Mouse (Mus musculus): ENCODE results near the gene Prkcg.
"Not testable (repeated sequence)": the region's sequence is repeated elsewhere in the genome, so short reads cannot be mapped to it uniquely, and the experiment has no call there.

Prkcg gene

DNA sequence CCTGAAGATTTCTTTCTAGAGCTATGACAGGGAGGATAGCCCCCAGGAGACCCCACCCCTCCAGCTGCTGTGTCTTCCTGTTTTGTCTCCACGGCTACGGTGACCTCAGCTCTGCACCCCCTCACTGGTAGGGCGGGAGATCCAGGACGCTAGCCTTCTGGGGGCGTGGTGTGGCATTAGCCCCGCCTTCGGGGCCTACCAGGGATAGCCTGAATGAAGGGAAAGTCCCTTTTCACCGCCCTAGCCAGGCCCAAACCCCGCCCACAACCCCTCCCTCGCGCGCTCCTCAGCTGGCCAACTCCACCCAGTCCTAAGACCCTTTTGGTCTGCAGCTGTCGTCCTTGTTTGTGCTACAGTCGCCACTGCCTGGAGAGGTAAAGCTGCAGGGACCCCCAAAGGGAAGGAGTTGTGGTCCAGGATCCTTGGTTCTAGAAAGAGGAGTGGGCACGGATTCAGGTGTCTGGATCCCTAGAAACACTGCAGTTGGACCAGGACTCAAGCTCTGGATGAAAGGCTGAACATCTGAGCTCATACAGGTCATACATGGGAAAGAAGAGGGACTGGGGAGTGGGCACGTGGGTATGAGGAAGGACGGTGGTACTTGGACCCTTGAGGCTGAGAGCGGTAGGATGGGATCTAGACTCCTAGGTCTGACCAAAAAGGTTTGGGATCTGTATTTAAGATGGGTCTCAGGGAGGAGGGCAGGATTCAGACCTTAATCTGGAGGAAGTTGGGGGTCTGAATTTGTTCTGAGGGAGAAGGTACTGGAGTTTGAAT lies 1.5 kb downstream of the Prkcg start:
- DNase-seq (ENCODE audit: low spot score in 2 of 2), result peak; percentile 93 to 95

DNA sequence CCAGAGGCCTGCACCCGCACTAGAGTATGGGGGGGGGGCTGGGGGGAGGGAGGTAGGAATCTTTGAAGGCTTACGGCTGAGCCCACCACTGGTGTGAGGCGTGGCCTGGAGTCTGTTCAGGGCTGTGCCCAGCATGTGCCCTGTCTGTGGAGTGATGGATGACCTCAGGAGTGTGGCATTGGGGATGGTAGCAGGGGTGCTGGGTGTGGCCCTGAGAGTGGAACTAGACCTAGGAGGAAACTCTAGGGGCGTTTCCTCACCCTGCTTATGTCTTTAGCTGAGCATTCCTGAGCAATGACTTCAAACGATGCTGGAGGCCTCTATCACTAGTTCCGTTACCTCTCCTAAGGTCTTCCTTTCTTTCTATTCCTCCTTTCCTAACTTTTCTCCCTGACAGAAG lies 2.2 kb downstream of the Prkcg start:
- no peak for DNase-seq (ENCODE audit: low spot score in 2 of 2)

DNA sequence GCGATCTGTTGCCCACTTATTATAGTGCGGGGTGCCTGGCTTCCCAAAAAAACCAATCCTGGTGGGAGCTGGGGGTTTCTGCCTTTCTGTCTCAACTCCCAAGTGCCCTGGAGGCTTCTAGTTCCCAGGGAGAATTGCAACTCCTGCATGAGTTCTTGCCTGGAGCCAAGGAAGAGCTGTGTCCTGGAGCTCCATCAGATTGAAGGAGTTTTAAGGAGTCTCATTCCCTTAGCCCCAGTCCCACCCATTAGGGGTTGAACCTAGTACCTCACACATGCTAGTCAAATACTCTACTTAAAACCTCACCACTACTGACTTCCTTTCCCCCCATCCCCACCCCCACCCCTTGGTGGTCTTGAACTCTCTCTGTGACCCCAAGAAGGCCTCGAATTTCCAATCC lies 2.8 kb downstream of the Prkcg start:
- no peak for DNase-seq (ENCODE audit: low spot score in 2 of 2)

DNA sequence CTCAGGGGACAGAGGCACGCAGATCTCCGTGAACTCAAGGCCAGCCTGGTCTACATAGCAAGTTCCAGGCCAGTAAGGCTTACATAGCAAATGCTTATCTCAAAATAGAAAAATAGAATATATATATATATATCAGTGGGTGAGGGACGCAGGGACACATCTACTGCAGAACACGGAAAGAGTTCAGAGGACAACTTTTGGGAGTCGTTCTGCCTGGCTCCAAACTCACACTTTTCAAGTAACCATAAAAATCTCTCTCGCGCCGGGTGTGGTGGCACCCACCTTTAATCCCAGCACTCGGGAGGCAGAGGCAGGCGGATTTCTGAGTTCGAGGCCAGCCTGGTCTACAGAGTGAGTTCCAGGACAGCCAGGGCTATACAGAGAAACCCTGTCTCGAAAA lies 3.3 kb downstream of the Prkcg start:
- not testable (repeated sequence) for DNase-seq (ENCODE audit: low spot score in 2 of 2)

DNA sequence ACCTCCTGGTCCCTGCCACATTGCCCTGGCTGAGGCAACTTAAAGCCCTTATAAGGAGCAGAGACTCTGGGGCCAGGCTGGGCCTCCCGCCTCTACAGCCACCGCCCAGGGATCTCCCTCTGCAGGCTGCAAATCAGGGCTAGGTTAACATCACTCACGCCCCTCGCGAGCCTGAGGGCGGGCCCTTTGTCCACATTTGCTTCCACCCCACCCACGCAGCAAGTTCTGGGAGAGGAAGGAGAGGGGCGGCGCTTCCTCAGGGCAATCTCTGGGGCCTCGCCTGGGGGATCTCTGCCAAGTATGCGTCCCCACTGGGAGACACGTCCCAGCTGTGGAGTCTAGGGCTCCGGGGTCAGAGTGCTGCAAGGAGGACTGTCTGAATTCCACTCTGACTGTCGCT lies 3.8 kb downstream of the Prkcg start:
- DNase-seq (ENCODE audit: low spot score in 2 of 2), result peak; percentile 69 to 74

DNA sequence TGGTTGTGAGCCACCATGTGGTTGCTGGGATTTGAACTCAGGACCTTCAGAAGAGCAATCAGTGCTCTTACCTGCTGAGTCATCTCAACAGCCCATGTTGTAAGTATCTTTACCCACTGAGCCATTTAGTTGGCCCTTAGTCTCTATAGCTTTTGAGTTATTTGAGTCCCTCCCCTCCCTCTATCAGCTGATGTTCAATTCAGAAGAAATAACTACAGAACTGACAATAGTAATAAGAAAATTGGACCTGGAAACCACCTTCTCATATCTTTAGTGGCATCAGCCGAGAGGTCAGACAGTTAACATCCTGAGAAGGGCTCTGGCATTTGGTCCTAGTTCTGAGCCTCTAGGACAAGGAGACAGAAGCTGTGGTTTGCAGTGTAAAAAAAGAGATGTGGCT lies 5.8 kb downstream of the Prkcg start:
- no peak for DNase-seq (ENCODE audit: low spot score in 2 of 2)

DNA sequence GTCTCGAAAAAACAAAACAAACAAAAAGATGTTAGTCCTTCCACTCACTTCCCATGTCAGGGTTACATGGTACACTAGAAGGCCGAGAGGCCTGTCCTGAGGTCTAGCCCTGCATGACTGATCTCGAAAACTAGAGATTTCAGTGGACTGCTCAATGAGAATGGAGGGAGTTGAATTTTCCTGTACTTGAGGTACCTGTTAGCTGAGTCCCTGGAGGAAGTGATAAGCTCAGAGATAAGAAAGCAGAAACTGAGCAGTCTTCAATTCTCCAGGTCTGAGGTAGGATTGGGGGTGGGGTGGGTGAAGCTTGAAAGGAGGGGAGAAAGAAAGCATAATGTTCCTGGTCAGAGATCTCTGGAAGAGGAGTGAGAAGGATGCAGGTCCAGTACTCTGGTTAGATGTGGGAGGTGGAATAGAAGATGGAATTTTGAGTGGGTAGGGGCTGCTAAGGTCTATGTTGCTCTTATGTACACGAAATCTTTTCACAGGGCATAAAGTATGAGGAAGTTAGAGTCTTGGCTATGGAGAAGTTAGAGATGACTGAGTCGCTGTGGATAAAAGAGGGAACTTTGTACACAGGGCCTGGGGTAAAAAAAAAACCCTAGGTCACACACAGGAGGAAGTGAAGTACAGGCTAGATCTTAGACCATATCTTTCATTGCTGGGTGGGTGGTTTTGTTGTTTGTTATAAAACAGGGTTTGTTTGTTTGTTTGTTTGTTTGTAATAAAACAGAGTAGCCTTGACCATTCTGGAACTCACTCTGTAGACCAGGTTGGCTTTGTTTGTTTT lies 6.5 kb downstream of the Prkcg start:
- no peak for DNase-seq (ENCODE audit: low spot score in 2 of 2)

DNA sequence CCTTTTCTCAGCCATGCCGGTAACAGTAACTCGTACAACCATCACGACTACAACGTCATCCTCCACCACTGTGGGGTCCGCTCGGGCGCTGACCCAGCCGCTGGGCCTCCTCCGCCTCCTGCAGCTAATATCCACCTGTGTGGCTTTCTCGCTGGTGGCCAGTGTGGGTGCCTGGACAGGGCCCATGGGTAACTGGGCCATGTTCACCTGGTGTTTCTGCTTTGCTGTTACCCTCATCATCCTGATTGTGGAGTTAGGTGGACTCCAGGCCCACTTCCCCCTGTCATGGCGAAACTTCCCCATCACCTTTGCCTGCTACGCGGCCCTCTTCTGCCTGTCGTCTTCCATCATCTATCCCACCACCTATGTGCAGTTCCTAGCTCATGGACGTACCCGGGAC lies 7.7 kb downstream of the Prkcg start:
- DNase-seq (ENCODE audit: low spot score in 2 of 2), result no peak

DNA sequence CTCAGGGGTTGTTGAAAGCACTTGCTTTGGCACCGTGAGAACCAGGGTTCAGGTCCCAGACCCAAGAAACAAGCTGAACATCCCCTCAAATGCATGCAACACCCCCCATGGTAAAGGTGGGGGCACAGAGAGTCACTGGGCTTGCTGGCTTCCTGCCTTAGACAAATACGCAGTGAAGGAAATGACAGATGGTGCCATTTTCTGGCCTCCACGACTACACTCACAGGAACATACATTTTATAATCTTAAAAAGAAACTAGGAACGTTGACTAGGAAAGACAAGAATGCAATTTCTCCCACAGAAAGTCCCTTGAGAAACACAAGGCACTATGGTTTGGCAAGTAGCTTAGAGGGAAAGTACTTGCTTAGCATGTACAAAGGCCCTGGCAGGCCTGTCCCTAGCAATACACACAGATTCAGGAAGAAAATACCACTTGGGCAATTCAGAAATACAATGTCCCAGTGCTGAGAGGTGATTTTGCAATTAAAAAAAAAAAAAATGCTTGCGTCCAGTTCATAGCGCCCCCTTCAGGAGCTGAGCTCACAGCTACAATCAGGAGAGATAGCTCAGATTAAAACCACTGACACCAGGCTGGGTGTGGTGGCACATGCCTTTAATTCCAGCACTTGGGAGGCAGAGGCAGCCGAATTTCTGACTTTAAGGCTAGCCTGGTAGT lies 11.1 kb downstream of the Prkcg start:
- no peak for DNase-seq (ENCODE audit: low spot score in 2 of 2)

DNA sequence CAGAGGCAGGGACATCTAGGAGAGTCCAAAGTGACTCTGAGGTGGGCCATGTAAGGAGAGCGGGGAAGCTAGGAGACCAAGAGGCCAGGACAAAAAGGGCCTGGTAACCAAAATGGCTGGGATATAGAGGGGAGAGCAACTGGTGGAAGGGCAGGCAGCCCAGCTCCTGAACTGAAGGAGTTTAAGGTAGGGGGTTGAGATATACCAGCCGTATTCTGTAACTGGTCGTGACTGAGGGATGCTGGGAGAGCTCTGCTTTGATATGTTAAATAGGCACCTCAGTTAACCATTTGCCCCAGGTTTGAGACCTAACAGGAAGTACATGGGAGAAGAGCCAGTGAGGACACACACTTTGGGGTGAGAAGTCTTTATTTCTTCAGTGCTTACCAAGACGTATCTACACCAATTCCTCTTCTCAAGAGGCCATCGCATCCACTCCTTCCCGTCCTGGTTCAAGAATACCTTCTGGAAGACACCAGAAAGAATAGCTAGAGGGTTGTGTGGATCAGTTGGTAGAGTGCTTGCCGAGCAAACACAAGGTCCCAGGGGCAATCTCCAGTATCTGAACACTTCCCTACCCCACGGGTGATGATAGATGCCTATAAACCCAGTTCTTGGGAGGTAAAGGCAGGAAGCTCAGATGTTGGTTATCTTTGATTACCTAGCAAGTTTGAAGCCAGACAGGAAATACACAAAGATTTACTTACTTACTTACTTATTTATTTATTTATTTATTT lies 12.1 kb downstream of the Prkcg start:
- DNase-seq (ENCODE audit: low spot score in 2 of 2), result no peak

DNA sequence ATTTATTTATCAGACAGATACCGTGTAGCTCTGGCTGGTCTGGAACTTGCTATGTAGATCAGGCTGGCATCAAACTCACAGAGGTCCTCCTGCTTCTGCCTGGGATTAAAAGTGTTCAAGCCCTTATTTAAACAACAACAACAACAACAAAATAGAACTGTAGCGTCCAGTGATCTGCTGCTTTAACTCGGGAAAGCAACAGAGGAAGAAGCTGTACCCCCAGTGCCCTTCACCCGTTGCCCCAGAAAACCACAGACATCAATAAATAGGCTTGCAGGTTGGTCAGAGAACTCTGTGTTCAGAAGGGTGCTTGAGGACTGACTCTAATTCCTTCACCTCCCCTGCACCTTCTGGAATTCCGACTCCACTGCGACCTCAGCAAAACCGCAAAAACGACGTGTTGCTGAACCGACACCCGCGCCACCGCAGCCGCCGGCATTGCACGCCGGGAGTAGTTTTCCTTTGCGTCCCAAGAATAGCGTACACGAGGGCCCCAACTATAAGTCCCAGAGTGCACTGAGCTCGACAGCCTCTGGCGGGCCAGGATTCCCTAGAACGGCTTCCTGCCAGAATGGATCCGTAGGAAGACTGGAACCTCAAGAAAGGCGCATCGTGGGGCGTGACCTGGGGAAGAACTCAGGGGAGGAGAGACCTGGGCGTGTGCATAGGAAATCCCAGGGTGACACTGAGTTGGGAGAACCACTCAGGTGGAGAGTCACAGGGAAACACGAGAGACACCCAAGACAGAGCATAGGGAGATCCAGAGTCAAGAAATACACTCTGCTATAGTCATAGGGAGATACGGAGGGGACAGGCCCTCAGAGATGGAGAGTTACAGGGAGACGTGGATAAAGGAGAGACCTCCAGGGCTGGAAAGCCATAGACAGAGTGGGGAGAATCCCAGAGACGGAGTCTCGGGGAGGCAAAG lies 12.9 kb downstream of the Prkcg start:
- DNase-seq (ENCODE audit: low spot score in 2 of 2), result peak; percentile 67 to 73

DNA sequence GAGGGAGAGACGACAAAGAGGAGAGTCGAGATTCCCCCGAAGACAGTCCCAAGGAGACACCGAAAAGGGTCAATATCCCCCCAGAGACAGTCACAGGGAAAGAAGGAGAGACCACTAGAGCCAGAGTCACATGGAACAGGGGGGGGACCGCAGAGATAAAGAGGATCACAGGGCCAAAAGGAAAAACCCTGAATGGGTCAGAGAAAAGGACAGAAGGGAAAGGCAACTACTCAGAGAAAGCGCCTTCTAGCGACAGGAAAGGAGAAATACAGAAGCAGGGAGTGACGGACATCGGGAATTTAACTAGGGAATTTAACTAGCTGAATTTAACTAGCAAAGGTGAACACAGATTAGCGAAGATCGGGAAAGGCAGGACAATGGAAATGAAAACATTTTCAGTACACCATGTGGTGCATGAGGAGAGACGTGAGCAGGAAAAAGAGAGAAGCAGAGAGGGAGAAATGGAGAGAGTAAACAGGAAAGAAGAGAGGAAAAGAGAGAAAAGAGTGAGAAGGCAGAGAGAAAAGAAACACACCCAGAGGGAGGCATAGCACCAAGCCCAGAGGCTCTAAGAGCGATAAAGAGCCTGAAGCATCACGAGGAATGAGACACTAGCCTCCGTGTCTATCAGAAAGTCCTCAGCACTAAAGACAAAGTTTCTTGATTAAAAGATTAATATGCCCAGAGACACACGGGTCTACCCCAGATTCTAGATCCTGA lies 13.7 kb downstream of the Prkcg start:
- DNase-seq (ENCODE audit: low spot score in 2 of 2), result no peak

DNA sequence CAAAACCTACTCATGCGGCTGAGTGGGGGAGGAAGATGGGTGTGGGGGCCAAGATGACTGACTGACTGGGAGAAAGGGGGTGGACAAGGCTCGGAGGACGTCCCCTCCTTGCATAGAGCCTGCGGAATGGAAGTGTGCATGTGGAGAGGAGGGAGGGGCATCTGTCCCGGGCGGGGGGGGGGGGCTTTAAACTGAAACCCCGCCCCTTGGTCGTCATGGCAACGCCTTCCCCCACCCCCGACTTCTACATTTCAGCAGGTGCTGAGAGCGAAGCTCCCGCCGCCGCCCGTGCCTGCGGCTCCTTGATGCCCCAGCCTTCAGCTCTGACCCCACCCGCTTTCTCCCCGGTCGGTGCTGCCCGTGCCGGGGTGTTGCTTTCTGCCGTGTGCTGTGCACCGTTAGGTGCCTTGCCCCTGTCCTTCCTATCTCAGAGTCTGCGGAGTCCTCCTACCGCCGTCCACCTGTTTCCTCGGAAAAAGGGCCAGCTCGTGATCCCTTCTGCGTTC lies 14.3 kb downstream of the Prkcg start:
- DNase-seq (ENCODE audit: low spot score in 2 of 2), result peak; percentile 83 to 85

DNA sequence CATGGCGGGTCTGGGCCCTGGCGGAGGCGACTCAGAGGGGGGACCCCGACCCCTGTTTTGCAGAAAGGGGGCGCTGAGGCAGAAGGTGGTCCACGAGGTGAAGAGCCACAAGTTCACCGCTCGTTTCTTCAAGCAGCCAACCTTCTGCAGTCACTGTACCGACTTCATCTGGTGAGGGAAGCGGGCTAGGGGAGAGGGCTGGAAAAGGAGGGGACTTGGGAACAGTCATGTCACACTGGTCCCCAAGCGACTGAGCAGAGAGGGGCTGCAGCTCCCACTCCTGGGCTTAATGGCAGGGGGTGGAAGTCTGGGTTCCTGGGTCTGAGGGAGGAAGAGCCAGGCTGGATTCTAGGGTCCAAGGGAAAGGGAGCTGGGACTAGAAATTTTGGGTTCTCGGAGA lies 14.8 kb downstream of the Prkcg start:
- DNase-seq (ENCODE audit: low spot score in 2 of 2), result peak in 1 of 2 experiments; percentile 48

DNA sequence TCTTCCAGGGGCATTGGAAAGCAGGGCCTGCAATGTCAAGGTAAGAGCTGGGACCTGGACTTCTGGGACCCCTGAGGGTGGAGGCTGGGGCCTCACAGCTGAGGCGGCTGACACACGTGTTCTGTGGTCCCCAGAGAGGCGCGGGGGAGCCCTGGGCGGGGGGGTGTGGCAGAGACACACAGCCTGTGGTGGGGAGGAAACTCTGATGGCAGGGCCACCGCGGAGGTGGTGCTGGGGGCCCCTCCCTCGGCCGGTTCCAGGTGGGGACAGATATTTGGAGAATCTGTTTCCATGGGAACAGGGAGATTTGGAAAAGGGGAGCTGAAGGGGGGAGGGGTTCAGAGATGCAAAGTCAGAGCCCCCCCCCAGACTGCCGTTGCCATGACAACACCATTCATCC lies 15.3 kb downstream of the Prkcg start:
- DNase-seq (ENCODE audit: low spot score in 2 of 2), result peak; percentile 67 to 80

DNA sequence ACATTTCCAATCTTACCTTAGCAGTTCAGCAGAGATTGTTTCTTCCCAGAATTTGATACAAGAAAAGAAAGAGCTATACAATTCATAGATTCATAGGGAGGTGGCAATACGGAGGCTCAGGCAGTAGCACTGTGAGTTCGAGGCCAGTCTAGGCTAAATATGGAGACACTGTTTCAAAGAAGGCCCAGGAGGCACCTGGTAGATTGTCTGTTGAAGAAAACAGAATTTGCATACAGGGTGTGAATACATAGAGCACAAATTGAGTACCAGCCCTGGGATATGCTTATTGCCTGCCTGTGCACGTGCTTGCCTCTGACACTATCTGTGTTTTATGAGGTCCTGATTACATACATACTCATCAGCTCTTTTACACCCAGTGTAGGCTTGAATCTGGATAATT lies 17.4 kb downstream of the Prkcg start:
- DNase-seq (ENCODE audit: low spot score in 2 of 2), result no peak

DNA sequence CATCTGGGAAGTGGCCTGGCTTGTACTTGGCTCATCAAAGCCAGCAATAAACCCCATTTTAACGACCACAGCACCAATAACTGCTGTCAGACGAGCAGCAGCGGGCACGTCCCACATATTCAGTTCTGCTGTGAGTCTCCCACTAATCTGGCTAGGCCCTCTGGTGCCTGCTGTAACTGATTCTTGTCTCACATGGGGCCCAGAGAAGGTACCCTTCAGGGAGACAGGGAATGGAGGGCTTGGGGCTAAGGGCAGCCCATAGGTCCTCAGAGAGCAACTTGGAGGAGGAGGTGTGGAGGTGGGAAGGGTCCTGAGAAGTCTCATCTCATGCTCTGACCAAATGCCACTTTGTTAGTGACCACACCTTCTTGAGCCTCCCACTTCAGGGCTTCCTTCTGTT lies 19.7 kb downstream of the Prkcg start:
- DNase-seq (ENCODE audit: low spot score in 2 of 2), result no peak

DNA sequence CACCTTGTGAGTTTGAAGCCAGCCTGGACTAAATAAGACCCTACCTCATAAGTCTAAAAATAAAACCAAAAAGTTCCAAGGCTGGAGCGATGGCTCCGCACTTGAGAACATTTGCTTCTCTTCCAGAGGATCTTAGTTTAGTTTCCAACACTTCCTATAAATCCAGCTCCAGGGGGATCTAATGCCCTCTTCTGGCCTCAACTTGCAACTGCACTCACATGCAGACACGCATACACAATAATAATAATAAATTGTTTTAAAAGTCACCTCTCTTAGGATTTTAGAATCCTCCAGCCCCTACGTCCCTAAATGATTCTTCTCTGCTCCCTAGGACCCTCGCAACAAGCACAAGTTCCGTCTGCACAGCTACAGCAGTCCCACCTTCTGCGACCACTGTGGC lies 21.3 kb downstream of the Prkcg start:
- DNase-seq (ENCODE audit: low spot score in 2 of 2), result no peak

DNA sequence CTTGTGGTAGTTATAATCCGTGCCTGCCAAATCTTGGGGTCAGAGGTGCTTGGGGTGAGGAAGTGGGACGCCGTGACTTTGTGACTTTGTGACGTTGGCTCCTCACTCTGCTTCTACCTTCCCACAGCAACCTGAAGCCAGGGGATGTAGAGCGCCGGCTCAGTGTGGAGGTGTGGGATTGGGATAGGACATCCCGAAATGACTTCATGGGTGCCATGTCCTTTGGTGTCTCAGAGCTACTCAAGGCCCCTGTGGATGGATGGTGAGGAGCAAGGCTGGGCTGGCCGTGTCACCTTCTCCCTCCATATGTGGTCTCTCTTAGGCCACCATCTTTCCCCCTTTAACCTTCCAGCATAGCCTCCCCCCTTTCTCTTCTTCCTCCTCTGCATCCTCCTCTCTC lies 24.6 kb downstream of the Prkcg start:
- DNase-seq (ENCODE audit: low spot score in 2 of 2), result no peak

DNA sequence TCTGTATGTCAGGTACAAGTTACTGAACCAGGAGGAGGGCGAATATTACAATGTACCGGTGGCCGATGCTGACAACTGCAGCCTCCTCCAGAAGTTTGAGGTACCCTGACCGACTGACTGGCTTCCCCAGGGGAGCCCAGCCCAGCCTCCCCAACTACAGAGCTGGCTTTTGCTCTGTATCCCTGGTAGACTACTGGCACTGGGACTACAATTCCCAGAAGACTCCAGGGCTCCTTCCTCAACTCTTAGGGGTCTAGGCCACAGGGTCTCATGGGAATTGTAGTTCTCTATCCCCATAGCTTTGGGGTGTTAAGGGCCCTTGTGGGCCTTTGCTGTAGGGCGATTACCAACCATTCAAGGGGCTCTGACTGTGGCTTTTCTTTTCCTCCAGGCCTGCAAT lies 25.1 kb downstream of the Prkcg start:
- no peak for DNase-seq (ENCODE audit: low spot score in 2 of 2)

All from right cerebral cortex, postnatal 10 days (tissue).